Mouse (Mus musculus) ES-E14 (cell line): ENCODE data around the gene Pkhd1.

Experiments used
- MAFK ChIP-seq: IDR thresholded peaks from 2 replicates; pipeline ENCODE4 v1.6.1; 2014; ENCODE audit warnings: mild to moderate bottlenecking, low read depth, low read length, inconsistent platforms; ENCODE audit not compliant: insufficient read depth
- ZC3H11A ChIP-seq: IDR thresholded peaks from 2 replicates; pipeline ENCODE4 v1.6.1; 2012; ENCODE audit warnings: low read depth, mild to moderate bottlenecking, inconsistent platforms, low read length, borderline replicate concordance

DNA sequence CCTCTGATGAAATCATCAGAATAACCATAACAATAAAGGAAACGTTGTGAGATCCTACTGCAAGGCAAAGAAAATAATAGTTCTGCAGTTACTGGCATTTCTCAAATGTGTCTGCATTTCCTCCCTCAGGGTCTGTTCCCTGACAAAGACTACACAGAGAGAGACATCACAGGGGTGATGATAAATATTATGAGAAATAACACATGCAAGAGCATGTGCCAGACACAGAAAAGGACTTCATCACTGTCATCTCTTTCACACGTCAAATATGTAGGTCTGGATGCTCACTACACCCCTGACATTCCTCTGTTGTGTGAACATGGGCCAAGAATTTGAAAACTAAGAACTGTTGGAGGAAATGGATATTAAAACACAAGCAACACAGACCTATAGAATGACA lies 369.7 kb downstream of the Pkhd1 start:
- TF ChIP-seq MAFK, result no peak
- TF ChIP-seq ZC3H11A, result no peak
